Mouse (Mus musculus): ENCODE measurements around the gene Akt1s1.

Gene Akt1s1

GRCm38 (mm10) chr7:44826771-44827170 lies 22.0 kb upstream of the Akt1s1 start:
- DNase-seq, result no peak

- DNase-seq, result no peak
These were observed 20.1 kb upstream of the Akt1s1 start for GRCm38 (mm10) chr7:44828706-44829105.

GRCm38 (mm10) chr7:44832763-44833162 lies 16.0 kb upstream of the Akt1s1 start:
- no peak for DNase-seq

- no peak for DNase-seq
These were observed 13.3 kb upstream of the Akt1s1 start for GRCm38 (mm10) chr7:44835373-44836015.

- DNase-seq, result peak in 1 of 2 experiments; percentile 65
These were observed 12.8 kb upstream of the Akt1s1 start for GRCm38 (mm10) chr7:44836016-44836404.

- no peak for DNase-seq
These were observed 12.3 kb upstream of the Akt1s1 start for GRCm38 (mm10) chr7:44836423-44837053.

GRCm38 (mm10) chr7:44838073-44838472 lies 10.7 kb upstream of the Akt1s1 start:
- DNase-seq, result no peak

GRCm38 (mm10) chr7:44839171-44839490 lies 9.7 kb upstream of the Akt1s1 start:
- DNase-seq, result no peak

- DNase-seq, result peak in 1 of 2 experiments; percentile 59
These were observed 9.2 kb upstream of the Akt1s1 start for GRCm38 (mm10) chr7:44839491-44840191.

- no peak for DNase-seq
These were observed 8.4 kb upstream of the Akt1s1 start for GRCm38 (mm10) chr7:44840426-44840825.

GRCm38 (mm10) chr7:44841825-44842463 lies 6.8 kb upstream of the Akt1s1 start:
- no peak for DNase-seq

- no peak for DNase-seq
These were observed 3.8 kb upstream of the Akt1s1 start for GRCm38 (mm10) chr7:44845006-44845405.

- no peak for DNase-seq
These were observed 2.0 kb upstream of the Akt1s1 start for GRCm38 (mm10) chr7:44846804-44847203.

GRCm38 (mm10) chr7:44847772-44848171 lies 1.0 kb upstream of the Akt1s1 start:
- no peak for DNase-seq

GRCm38 (mm10) chr7:44849416-44850111 lies 773 bp downstream of the Akt1s1 start:
- DNase-seq, result peak; percentile 94

GRCm38 (mm10) chr7:44850146-44850545 lies 1.4 kb downstream of the Akt1s1 start:
- DNase-seq, result peak; percentile 82 to 91

- DNase-seq, result no peak
These were observed 2.2 kb downstream of the Akt1s1 start for GRCm38 (mm10) chr7:44850789-44851624.

GRCm38 (mm10) chr7:44851625-44852234 lies 2.9 kb downstream of the Akt1s1 start:
- DNase-seq, result no peak

- DNase-seq, result no peak
These were observed 3.7 kb downstream of the Akt1s1 start for GRCm38 (mm10) chr7:44852259-44853027.

- DNase-seq, result no peak
These were observed 4.3 kb downstream of the Akt1s1 start for GRCm38 (mm10) chr7:44853065-44853464.
